Mouse (Mus musculus): ENCODE data around the gene Ltbp3. TPM values are rescaled to one million over a fixed set of nuclear protein-coding genes. Genes with fewer than 3 reads are reported as not detected.
A peak's percentile ranks its signal among the peaks of the same experiment; 100 is the strongest.

Ltbp3 gene
- 0.17 and 0.51 TPM in 2 replicates for total RNA-seq (2012; rRNA removed)
- total RNA-seq (2014; rRNA removed) = not detected in 2 replicates
- polyA plus RNA-seq (2012; ENCODE audit: insufficient read length, low read depth) = not detected in 2 replicates

DNA sequence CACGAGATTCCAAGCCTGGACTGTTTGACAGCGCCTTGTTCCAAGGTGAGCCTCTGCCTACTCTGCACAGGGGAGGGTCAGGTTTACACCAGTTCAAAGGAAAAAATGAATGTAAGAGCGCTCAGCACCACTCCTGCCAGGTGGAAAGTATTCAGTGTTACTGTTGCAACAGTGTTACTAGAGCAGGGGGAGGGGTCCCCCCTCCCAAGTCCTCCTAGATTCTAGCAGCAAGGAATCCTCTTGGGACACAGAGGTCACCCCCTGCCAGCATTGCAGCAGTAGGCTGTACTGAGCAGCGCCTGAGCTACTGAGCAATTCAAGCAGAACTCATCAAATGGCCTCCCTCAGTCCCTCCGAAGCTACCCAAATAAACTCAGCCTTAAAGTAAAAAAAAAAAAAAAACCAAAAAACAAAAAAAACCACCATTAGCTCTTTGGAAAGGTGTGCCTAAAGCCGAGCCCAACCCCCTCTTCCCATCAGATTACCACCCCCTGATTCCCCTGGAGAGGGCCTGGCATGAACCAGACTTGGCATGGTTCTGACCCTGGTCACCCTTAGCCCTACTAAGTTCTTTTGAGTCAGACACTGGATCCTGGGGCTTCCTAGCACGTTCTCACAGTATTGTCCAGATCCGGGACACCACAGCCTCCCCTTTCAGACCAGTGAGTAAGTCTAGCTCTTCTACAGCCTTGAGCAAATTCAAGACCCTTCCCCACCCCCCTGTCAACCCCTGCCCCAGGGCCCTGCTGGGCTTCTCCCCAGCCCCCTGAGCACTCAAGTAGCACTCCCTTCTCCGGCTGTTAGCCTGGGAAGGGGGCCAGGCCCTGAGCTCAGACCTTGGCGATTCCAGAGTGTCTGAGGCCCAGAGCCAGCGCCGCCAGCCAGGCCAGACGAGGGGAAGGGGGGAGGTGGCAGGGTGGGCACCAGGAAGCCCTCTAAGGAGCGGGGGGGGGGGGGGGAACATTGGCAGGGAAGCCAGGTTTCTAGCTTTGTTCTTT lies at the start of gene Ltbp3:
Gene Ltbp3, plus strand, starts transcription at position 585 of the 998 bp plus-strand sequence.
- H3K27me3 ChIP-seq (replicated peaks) = peaks cover 39% of the 10 kb centered on the region
- no peak for DNase-seq (ENCODE audit: extremely low read depth)
- H3K9ac ChIP-seq (ENCODE audit: insufficient read depth, low read depth) = no peak within 1 kb of the TSS
- in situ Hi-C loops (cut with MboI; ENCODE audit: low pct_ligation_motif_present, low pct_unique_long_range_greater_than_20kb, low sequenced_read_pairs) = no loop called here
- H3K4me1 ChIP-seq (ENCODE audit: control insufficient read depth in 1 of 2, insufficient read depth in 2 of 2) = peaks cover 9 to 13% of the 10 kb centered on the region in 2 experiments
- no peak within 1 kb of the TSS for H3K27ac ChIP-seq (ENCODE audit: insufficient read depth, low read depth)
- TF ChIP-seq UBTF (IDR thresholded peaks at IDR 0.05; ENCODE audit: low read depth, low read length) (no peak), MXI1 (IDR thresholded peaks at IDR 0.05; ENCODE audit: low read depth, low read length) (no peak), E2F4 (IDR thresholded peaks at IDR 0.05; ENCODE audit: insufficient replicate concordance, low read depth, low read length) (no peak), CTCF (conservative IDR thresholded peaks at IDR 0.05 in 1 of 2, IDR thresholded peaks at IDR 0.05 in 1 of 2; ENCODE audit: low read depth in 2 of 2, low read length in 2 of 2) (no peak), JUN (IDR thresholded peaks at IDR 0.05; ENCODE audit: insufficient read depth, low read depth, low read length) (no peak), ETS1 (conservative IDR thresholded peaks at IDR 0.05; ENCODE audit: low read depth, low read length) (no peak), POLR2AphosphoS2 (IDR thresholded peaks at IDR 0.05; ENCODE audit: low read depth, low read length) (no peak), MYC (IDR thresholded peaks at IDR 0.05; ENCODE audit: low read depth, low read length) (no peak), BHLHE40 (IDR thresholded peaks at IDR 0.05; ENCODE audit: low read depth, low read length) (no peak), CHD1 (IDR thresholded peaks at IDR 0.05; ENCODE audit: low read depth, low read length) (no peak)
- no peaks in the 10 kb centered on the region for H3K36me3 ChIP-seq (replicated peaks in 1 of 2; ENCODE audit: control insufficient read depth in 1 of 2, insufficient read depth in 1 of 2, low read length in 1 of 2)
- no peak within 1 kb of the TSS for H3K4me3 ChIP-seq (replicated peaks in 1 of 3; ENCODE audit: low read depth in 2 of 3, low read length in 2 of 3, poor library complexity in 1 of 3)
- no peak within 1 kb of the TSS for H3K4me2 ChIP-seq (ENCODE audit: insufficient read depth, low read depth, poor library complexity, severe bottlenecking)
- no peaks in the 10 kb centered on the region for H3K9me3 ChIP-seq (replicated peaks; ENCODE audit: low read length)
- no peaks in the 10 kb centered on the region for H3K79me2 ChIP-seq (replicated peaks; ENCODE audit: control insufficient read depth, extremely low read depth, insufficient read depth, poor library complexity, severe bottlenecking)
- dilution Hi-C loops (cut with MboI; ENCODE audit: extremely low pct_ligation_motif_present, extremely low pct_unique_long_range_greater_than_20kb, low sequenced_read_pairs) = no loop called here

DNA sequence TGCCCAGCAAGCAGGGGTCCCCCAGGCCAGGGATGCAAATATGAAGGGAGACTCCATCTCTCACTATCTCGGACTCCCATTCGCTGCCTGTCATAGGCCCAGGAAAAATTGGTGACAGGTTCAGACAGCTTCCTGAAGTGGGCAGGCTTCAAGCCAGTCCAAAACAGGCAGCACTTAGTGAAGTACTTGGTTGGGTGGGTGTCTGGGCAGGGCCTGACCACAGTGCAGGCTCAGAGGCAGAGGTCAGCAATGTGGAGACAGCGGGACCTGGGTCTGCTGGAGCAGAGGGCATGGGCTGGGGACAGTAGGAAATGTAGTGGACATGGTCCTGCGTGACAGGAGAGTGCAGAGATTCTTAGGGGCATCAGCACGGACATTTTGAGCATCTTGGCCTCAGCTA lies 49.1 kb upstream of the Ltbp3 start:
- Histone ChIP-seq H3K36me3 (replicated peaks in 1 of 2; ENCODE audit: control insufficient read depth in 1 of 2, insufficient read depth in 1 of 2, low read length in 1 of 2) (peaks cover 33 to 67% of the 10 kb centered on the region in 2 experiments), H3K79me2 (replicated peaks; ENCODE audit: control insufficient read depth, extremely low read depth, insufficient read depth, poor library complexity, severe bottlenecking) (peaks cover 35% of the 10 kb centered on the region), H3K4me3 (replicated peaks in 1 of 3; ENCODE audit: low read depth in 2 of 3, low read length in 2 of 3, poor library complexity in 1 of 3) (peak overlapping the region in 1 of 3 experiments; percentile 3), H3K9ac (ENCODE audit: insufficient read depth, low read depth) (0 out of 2 replicates have a peak overlapping the region, but pooled peaks have one; percentile 5), H3K27ac (ENCODE audit: insufficient read depth, low read depth) (no peak overlapping the region), H3K4me1 (ENCODE audit: control insufficient read depth in 1 of 2, insufficient read depth in 2 of 2) (peaks cover 36 to 53% of the 10 kb centered on the region in 2 experiments), H3K9me3 (replicated peaks; ENCODE audit: low read length) (no peaks in the 10 kb centered on the region), H3K4me2 (ENCODE audit: insufficient read depth, low read depth, poor library complexity, severe bottlenecking) (no peak overlapping the region), H3K27me3 (replicated peaks) (no peaks in the 10 kb centered on the region)
- TF ChIP-seq KAT2A (IDR thresholded peaks at IDR 0.05; ENCODE audit: insufficient replicate concordance, low read length) = no peak
- no peak for TF ChIP-seq POLR2AphosphoS2 (IDR thresholded peaks at IDR 0.05; ENCODE audit: low read depth, low read length)
- TF ChIP-seq EP300 (IDR thresholded peaks at IDR 0.05; ENCODE audit: low read length) = no peak
- no peak for TF ChIP-seq CHD1 (IDR thresholded peaks at IDR 0.05; ENCODE audit: low read depth, low read length)
- TF ChIP-seq MXI1 (IDR thresholded peaks at IDR 0.05; ENCODE audit: low read depth, low read length) = no peak
- no peak for TF ChIP-seq USF1 (IDR thresholded peaks at IDR 0.05; ENCODE audit: low read depth, low read length)
- no peak for TF ChIP-seq ZKSCAN1 (IDR thresholded peaks at IDR 0.05; ENCODE audit: borderline replicate concordance, low read depth, low read length)
- TF ChIP-seq USF2 (conservative IDR thresholded peaks at IDR 0.05; ENCODE audit: low read depth, low read length) = no peak
- TF ChIP-seq MAZ (IDR thresholded peaks at IDR 0.05; ENCODE audit: low read depth, low read length) = no peak
- no peak for TF ChIP-seq JUN (IDR thresholded peaks at IDR 0.05; ENCODE audit: insufficient read depth, low read depth, low read length)
- no peak for TF ChIP-seq NRF1 (IDR thresholded peaks at IDR 0.05; ENCODE audit: low read depth, low read length)
- TF ChIP-seq ZNF384 (IDR thresholded peaks at IDR 0.05; ENCODE audit: low read depth, low read length) = no peak
- no peak for TF ChIP-seq CTCF (conservative IDR thresholded peaks at IDR 0.05 in 1 of 2, IDR thresholded peaks at IDR 0.05 in 1 of 2; ENCODE audit: low read depth in 2 of 2, low read length in 2 of 2)
- TF ChIP-seq CHD2 (IDR thresholded peaks at IDR 0.05; ENCODE audit: low read length) = no peak
- TF ChIP-seq E2F4 (IDR thresholded peaks at IDR 0.05; ENCODE audit: insufficient replicate concordance, low read depth, low read length) = no peak
- no peak for TF ChIP-seq NELFE (IDR thresholded peaks at IDR 0.05; ENCODE audit: low read depth, low read length)
- no peak for TF ChIP-seq POLR2A (IDR thresholded peaks at IDR 0.05; ENCODE audit: low read depth, low read length)
- no peak for TF ChIP-seq ETS1 (conservative IDR thresholded peaks at IDR 0.05; ENCODE audit: low read depth, low read length)
- DNase-seq (ENCODE audit: extremely low read depth) = no peak
- in situ Hi-C loops (cut with MboI; ENCODE audit: low pct_ligation_motif_present, low pct_unique_long_range_greater_than_20kb, low sequenced_read_pairs) (no loop called here), dilution Hi-C loops (cut with MboI; ENCODE audit: extremely low pct_ligation_motif_present, extremely low pct_unique_long_range_greater_than_20kb, low sequenced_read_pairs) (no loop called here)

All from CH12.LX (cell line).